Mouse (Mus musculus) thymus, adult 2 months (tissue): ENCODE results near the gene Hsf2.

Experiments used
- CTCF ChIP-seq: fragments of 200-500 bp; IDR thresholded peaks from 2 replicates; pipeline ENCODE4 v1.5.1; 2012; ENCODE audit warnings: mild to moderate bottlenecking, control low read depth, low read length, moderate library complexity, borderline replicate concordance; ENCODE audit not compliant: control insufficient read depth, poor library complexity, insufficient read depth; ENCODE audit errors: extremely low read depth
- POLR2A ChIP-seq: fragments of 200-500 bp; IDR thresholded peaks from 2 replicates; pipeline ENCODE4 v1.6.1; 2012; ENCODE audit warnings: mild to moderate bottlenecking, low read length, control low read depth, moderate library complexity; ENCODE audit not compliant: control insufficient read depth, poor library complexity, insufficient read depth; ENCODE audit errors: extremely low read depth

GRCm38 (mm10) chr10:57526469-57526868 lies 40.3 kb downstream of the Hsf2 start:
- no peak for TF ChIP-seq CTCF
- no peak for TF ChIP-seq POLR2A
